Mouse (Mus musculus) gastrocnemius, adult 2 months (tissue): Measurements from ENCODE around the gene Pqbp1. TPM values are rescaled to one million over a fixed set of nuclear protein-coding genes. Genes with fewer than 3 reads are reported as not detected.
A peak's percentile ranks its signal among the peaks of the same experiment; 100 is the strongest.
"Not testable (repeated sequence)": the region's sequence is repeated elsewhere in the genome, so short reads cannot be mapped to it uniquely, and the experiment has no call there.

Experiments
- DNase-seq: peaks from one replicate; pipeline ENCODE4 v3.0.0; 2022
- H3K27ac ChIP-seq: fragments of 200-600 bp; 2 replicates; pipeline ENCODE4 v1.8.1; 2022; ENCODE audit warnings: mild to moderate bottlenecking
- H3K4me3 ChIP-seq: fragments of 200-600 bp; 2 replicates; pipeline ENCODE4 v1.8.1; 2022; ENCODE audit warnings: mild to moderate bottlenecking, moderate library complexity
- CTCF ChIP-seq: fragments of 200-600 bp; IDR thresholded peaks from 2 replicates; pipeline ENCODE4 v1.8.1; 2022; ENCODE audit warnings: antibody characterized with exemption, mild to moderate bottlenecking, moderate library complexity
- intact Hi-C: fragments of 180-260 bp; cut with DNase I; formaldehyde crosslinking; loops from one replicate; pipeline ENCODE4 v1.15.1; 2025
- total RNA-seq, 2 experiments: library from RNA; stranded (reverse); gene quantifications; 2 replicates each; pipeline ENCODE4 v1.2.3; 2021

Gene Pqbp1
- total RNA-seq, 2 experiments from 2014 or later = 21.7 to 22.4 TPM

DNA sequence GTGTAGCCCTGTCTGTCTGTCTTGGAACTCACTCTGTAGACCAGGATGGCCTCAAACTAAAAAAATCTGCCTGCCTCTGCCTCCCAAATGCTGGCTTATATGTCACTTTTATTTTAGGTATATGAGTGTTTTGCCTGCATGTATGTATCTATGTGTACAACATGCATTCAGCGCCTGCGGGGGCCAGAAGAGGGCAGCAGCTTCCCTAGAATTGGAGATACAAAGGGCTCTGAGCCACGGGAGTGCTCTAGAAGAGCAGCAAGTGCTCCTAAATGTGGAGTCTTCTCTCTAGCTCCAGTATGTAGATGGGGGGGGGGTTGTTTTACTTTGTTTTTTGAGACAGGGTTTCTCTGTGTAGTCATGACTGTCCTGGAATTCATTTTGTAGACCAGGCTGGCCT, 16.6 kb upstream of the Pqbp1 start:
- TF ChIP-seq CTCF = peak; percentile 38
- H3K4me3 ChIP-seq, H3K27ac ChIP-seq, DNase-seq, intact Hi-C loops: not testable (repeated sequence)

DNA sequence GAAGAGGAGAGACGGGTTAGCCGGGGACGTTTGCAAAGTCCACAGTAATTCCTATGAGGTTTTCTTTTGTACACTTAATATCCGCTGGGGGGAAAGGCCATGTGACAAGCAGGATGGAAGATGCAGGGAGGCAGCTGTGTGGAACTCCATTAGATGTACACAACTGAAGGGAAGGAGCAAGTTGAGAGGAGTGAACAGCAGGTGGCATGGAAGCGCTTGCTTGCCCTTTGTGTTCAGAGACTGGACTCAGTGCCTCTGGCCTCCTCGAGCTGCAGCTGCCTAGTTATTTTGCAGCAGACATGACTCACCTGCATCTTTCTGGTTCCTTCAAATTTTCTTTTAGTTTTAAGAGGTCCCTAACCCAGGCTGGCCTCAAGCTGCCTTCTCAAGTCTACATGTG, 11.4 kb upstream of the Pqbp1 start:
- intact Hi-C loops = loop anchor here (5.0 kb wide), 1 partner anchor 107 kb away; the partner anchor contains the start of gene Glod5
- DNase-seq = no peak

DNA sequence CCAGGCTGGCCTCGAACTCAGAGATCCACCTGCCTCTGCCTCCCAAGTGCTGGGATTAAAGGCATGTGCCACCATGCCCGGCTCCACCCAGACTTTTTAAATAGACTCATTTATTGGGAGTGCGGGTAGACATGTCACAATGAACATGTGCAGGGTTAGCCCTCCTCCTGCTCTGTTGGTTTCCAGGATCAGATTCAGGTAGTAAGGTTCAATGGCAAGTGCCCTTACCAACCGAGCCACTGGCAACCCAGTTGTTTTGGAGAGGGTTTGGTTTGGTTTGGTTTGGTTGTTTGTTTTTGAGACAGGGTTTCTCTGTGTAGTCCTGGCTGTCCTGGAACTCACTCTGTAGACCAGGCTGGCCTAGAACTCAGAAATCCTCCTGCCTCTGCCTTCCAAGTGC, 10.2 kb upstream of the Pqbp1 start, which contains the start of gene Gm10490:
TSS of gene Gm10490 (plus strand) at position 301 of the 400 bp plus-strand sequence.
- H3K4me3 ChIP-seq, intact Hi-C loops, H3K27ac ChIP-seq, DNase-seq: not testable (repeated sequence)

More for the DNA sequence above, 11.4 kb upstream of the Pqbp1 start:
- peak; percentile 5; the same call in 1 of the 2 replicates for TF ChIP-seq CTCF
- H3K27ac ChIP-seq = no peak overlapping the region
- H3K4me3 ChIP-seq = no peak overlapping the region

DNA sequence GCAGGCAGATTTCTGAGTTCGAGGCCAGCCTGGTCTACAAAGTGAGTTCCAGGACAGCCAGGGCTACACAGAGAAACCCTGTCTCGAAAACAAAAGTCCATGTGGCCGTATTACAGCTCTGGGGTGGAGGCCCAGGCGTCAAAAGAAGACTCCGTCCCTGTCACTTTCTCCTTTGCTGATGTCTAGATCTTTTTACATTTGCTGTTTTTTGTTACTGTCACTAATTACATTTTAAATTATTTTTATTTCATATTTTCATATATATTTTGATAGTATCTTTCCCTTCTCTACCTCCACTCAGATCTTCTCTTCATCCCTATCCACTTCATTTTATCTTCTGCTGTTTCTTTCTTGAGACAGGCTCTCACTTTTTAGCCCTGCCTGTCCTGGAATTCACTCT, 8.7 kb upstream of the Pqbp1 start, which contains the start of gene Gm10491:
TSS of gene Gm10491 (minus strand) at position 101 of the 400 bp plus-strand sequence.
- H3K27ac ChIP-seq = no peak within 1 kb of the TSS
- TF ChIP-seq CTCF = no peak
- no peak for DNase-seq
- intact Hi-C loops = no loop called here
- no peak within 1 kb of the TSS for H3K4me3 ChIP-seq

DNA sequence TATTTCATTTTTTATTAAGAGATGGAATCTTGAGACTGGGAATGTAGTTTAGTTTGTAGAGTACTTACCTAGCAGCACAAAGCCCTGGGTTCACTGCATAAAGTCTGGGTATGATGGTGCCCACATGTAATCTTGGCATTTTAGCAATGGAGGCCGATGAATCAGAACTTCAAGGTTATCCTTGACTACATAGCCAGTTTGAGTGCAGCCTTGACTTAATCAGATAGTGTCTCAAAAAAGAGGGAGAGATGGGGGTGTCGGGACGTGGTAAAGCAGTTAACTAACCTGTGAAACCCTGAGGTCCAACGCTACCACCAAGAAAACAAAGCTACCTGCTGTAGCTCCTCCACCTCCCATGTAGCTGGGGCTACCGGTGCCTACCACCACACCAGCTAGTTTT, 5.4 kb upstream of the Pqbp1 start:
- TF ChIP-seq CTCF = no peak
- no peak overlapping the region for H3K4me3 ChIP-seq
- H3K27ac ChIP-seq = no peak overlapping the region
- no peak for DNase-seq
- intact Hi-C loops = no loop called here

DNA sequence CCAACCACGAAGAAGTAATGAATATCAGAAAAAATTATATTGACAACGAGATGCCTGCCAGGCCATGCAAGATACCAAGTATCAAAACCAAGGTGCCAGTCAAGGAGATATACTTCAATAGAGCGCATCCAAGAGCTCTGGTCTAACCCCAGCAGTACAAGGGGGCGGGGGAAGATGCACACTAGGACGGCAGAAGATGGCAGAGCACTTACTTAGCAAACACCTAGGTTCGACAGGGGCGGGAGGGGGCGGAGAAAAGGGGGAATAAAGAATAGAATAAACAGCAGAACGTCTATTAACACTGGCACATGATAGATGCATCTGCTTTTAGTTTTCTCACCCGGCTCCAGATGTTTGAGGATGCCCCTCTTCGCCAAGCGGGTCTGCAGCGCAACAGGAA, 858 bp downstream of the Pqbp1 start:
- Histone ChIP-seq H3K27ac (peak overlapping the region; percentile 93), H3K4me3 (peak overlapping the region; percentile 77)
- intact Hi-C loops = no loop called here
- TF ChIP-seq CTCF = no peak
- no peak for DNase-seq

DNA sequence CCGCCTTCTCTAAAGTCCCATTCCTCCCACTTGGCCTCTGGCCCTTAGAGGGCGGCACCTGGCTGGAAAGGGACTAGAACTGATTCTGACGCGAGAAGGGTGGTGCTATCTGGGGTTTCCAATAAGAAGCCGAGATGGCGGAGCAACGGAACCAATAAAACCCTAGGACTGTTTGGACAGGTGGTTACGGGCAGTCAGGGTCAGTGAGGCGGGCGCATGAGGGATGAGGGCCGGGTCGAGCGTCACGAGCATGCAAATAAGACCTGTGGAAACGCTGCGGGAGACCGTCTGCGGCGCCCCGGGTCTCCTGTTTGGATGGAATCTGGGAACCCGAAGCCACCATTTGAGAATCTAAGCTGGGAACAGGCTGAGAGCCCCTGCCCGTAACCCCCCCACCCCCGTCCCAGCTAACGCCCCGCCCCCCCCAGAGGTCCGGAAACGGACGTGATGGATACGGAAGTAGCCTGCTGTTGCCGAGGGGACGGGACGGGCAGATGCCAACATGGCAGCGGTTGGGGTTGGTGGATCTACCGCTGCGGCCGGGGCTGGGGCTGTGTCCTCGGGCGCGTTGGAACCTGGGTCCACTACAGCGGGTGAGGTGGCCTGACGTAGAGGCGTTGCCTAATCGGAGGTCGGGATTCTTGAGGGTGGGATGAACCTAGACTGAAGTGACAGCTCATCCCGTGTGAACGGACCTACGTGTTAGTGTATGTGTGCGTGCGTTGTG, 15.1 kb downstream of the Pqbp1 start, which contains the start of gene Slc35a2:
TSS of gene Slc35a2 (plus strand) at position 188 of the 727 bp plus-strand sequence.
- peak; percentile 0; the same call in 1 of the 2 replicates for TF ChIP-seq CTCF
- peak within 1 kb of the TSS; percentile 78 for H3K4me3 ChIP-seq
- peak; percentile 92 for DNase-seq
- intact Hi-C loops = no loop called here
- H3K27ac ChIP-seq = peak within 1 kb of the TSS; percentile 93

DNA sequence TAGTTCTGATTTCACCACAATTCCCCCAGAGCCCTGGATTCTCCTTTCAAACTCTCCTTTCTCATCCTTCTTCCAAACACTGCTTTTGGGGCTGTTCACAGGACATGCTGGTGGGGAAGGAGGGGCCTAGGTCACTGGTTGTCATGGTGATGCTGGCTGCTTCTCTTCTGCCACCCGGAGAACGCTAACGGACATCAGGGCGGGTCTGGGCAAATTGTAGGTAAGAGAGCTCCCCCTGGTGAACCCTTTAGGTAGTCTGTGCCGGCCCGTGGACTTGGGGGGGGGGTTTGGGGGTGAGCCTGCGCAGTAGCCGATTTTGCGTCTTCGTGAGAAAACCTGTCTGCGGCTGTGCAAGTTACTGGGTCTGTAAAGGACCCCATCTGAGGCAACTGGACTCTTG, 19.2 kb downstream of the Pqbp1 start:
- peak; percentile 68 for DNase-seq
- H3K4me3 ChIP-seq = peak overlapping the region; percentile 64
- H3K27ac ChIP-seq = peak overlapping the region; percentile 69
- intact Hi-C loops = loop anchor here (5.0 kb wide), 1 partner anchor 38 kb away; the partner anchor contains the start of gene Otud5
- peak; percentile 58 for TF ChIP-seq CTCF

DNA sequence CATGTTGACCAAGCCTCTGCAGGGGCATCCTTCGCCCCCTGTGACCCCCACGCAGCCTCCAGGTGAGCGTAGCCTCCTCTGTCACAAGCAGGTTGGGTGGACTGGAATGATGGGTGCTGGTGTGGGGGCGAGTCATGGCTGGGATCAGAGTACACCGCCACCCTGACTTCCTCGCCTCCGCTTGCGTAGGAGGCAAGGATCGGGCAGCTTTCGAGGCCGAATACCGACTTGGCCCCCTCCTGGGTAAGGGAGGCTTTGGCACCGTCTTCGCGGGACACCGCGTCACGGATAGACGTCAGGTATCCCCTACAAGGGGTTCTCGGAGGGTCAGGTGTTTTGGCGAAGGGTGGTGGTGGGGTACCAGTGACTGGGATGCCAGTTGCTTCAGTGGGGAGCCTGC, 20.6 kb downstream of the Pqbp1 start:
- peak; percentile 30 for DNase-seq
- intact Hi-C loops = loop anchor here (5.0 kb wide), 1 partner anchor 36 kb away; the partner anchor contains the start of gene Otud5
- peak overlapping the region; percentile 74; the same call in 1 of the 2 replicates for H3K27ac ChIP-seq
- TF ChIP-seq CTCF = no peak
- peak overlapping the region; percentile 79 for H3K4me3 ChIP-seq

DNA sequence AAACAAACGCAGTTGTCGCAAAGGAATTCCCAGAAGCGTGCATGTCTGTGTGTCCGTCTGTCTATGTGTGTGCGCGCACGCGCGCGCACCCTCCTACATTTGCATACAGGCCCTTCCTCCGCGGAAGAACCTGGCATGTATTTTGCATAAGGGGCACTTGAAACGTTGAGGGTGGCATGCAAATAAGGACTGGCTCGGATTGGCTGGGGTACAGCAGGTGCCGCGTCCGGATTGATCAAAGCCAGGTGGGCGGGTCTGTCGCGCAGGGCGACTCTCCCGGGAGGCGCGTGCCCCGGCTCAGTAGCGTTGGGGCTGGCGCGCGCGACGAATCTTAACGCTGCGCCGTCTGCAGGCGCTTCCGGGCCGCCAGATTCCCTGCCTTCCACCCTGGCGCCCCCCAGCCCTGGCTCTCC, 21.1 kb downstream of the Pqbp1 start, which contains the start of gene Pim2:
TSS of gene Pim2 (plus strand) at position 256 of the 413 bp plus-strand sequence.
- peak within 1 kb of the TSS; percentile 79 for H3K4me3 ChIP-seq
- peak within 1 kb of the TSS; percentile 74 for H3K27ac ChIP-seq
- TF ChIP-seq CTCF = no peak
- intact Hi-C loops = loop anchor here (5.0 kb wide), 1 partner anchor 36 kb away; the partner anchor contains the start of gene Otud5
- peak; percentile 87 for DNase-seq

DNA sequence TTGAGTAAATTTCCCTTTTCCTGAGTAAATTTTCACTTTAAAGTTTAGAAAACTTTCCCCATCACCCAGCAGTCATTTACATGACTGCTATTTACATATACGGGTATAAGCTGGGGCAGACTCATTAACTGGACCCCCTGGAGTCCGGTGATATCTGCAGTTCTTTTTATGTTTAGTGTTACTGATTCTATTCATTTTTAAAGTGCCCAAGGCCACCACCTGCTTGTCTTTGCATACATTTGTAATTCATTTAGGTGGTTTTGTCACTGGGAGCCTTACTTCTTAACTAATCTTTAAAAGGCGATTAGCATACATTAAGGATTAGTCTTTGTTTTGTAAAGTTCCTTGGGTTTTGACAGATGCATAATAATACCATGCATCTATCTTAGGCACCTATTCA, 29.2 kb downstream of the Pqbp1 start:
- H3K4me3 ChIP-seq = no peak overlapping the region
- TF ChIP-seq CTCF = no peak
- DNase-seq = no peak
- H3K27ac ChIP-seq = no peak overlapping the region
- intact Hi-C loops = no loop called here

DNA sequence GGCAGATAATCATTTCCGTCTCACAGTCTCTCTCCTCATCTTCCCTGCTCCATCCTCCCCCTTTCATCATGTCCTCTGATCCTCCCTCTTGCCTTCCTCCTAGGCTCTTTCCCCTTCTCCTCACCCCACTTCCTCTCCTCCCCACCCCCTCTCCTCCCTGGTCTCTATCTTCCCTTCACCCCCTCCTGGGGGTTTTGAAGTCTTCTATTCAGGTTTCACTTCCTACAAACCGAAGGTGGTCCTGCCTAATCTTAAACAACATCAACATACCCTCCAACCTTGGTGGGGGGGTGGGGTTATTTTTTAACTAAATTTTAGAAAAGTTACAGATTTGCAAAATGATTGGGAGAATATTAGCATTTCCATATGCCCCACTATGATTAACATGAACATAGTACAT, 30.6 kb downstream of the Pqbp1 start:
- Histone ChIP-seq H3K4me3 (no peak overlapping the region), H3K27ac (no peak overlapping the region)
- TF ChIP-seq CTCF = no peak
- DNase-seq = no peak
- intact Hi-C loops = no loop called here

DNA sequence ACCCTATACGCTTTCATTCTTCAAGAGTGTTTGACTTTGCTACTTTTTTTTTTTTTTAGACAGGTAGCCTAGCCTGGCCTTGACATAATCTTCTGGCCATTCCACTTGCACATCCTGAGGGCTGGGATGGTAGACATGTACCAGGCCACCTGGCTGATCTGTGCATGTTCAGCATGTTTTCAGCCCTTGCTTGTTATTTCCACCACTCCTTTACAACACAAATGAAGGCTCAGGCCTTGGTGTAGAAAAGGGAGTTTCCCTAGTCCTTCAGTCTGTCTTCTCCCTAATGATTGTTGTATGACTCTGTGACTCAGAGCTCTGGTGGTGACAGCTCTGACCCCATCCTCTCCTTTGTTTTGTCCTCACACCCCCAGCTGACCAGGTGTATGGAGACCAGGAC, 31.9 kb downstream of the Pqbp1 start:
- DNase-seq = no peak
- Histone ChIP-seq H3K27ac (no peak overlapping the region), H3K4me3 (no peak overlapping the region)
- TF ChIP-seq CTCF = no peak
- intact Hi-C loops = no loop called here
